Mouse (Mus musculus) MEL (cell line): ENCODE measurements at regions not wholly inside any gene's neighbourhood (a gene's known extent, or its start where the extent isn't known, plus 50 kb on each side); places are given as distances from the start of the nearest gene placed in this dataset.

ENCODE experiments used
- DNase-seq: peaks from one replicate; pipeline ENCODE4 v3.0.0; 2011; ENCODE audit warnings: low read depth, low spot score
- H3K27ac ChIP-seq: 2 replicates; pipeline ENCODE4 v1.5.1; 2012; ENCODE audit warnings: low read depth, mild to moderate bottlenecking, control low read depth, low read length, moderate library complexity; ENCODE audit not compliant: control insufficient read depth
- H3K27me3 ChIP-seq, 2 experiments: fragments of 150-350 bp in 1 of 2; sonication (generic) in 1 of 2; 2 replicates each; pipeline ENCODE4 v1.6.1; 2012; ENCODE audit warnings: low read length in 2 of 2, mild to moderate bottlenecking in 2 of 2, improper control_type of control experiment in 1 of 2, moderate library complexity in 1 of 2; ENCODE audit not compliant: insufficient read depth in 2 of 2, control insufficient read depth in 1 of 2
- H3K36me3 ChIP-seq, 2 experiments: 2 replicates each; pipeline ENCODE4 v1.6.1; 2012 to 2014; ENCODE audit warnings: low read length in 2 of 2, improper control_type of control experiment in 1 of 2, inconsistent platforms in 1 of 2, mild to moderate bottlenecking in 1 of 2; ENCODE audit not compliant: insufficient read depth in 2 of 2, control insufficient read depth in 1 of 2
- H3K4me1 ChIP-seq, 2 experiments: fragments of 150-350 bp in 1 of 2; sonication (generic) in 1 of 2; 2 replicates each; pipeline ENCODE4 v1.6.1; 2012; ENCODE audit warnings: low read length in 2 of 2, improper control_type of control experiment in 1 of 2, mild to moderate bottlenecking in 1 of 2; ENCODE audit not compliant: insufficient read depth in 2 of 2, control insufficient read depth in 1 of 2
- H3K4me3 ChIP-seq, 2 experiments: fragments of 150-350 bp in 1 of 2; sonication (generic) in 1 of 2; 2 replicates each; pipeline ENCODE4 v1.5.1; 2012; ENCODE audit warnings: low read depth in 2 of 2, low read length in 2 of 2, mild to moderate bottlenecking in 2 of 2, moderate library complexity in 2 of 2, control low read depth in 1 of 2, improper control_type of control experiment in 1 of 2; ENCODE audit not compliant: control insufficient read depth in 1 of 2, insufficient read depth in 1 of 2
- H3K79me2 ChIP-seq: 2 replicates; pipeline ENCODE4 v1.6.1; 2012; ENCODE audit warnings: mild to moderate bottlenecking, low read length, moderate library complexity; ENCODE audit not compliant: control insufficient read depth, poor library complexity, insufficient read depth
- H3K9ac ChIP-seq: 2 replicates; pipeline ENCODE4 v1.6.1; 2012; ENCODE audit warnings: low read depth, mild to moderate bottlenecking, control low read depth, low read length, moderate library complexity; ENCODE audit not compliant: control insufficient read depth, poor library complexity, severe bottlenecking
- H3K9me3 ChIP-seq: fragments of 150-350 bp; sonication (generic); replicated peaks from 2 replicates; pipeline ENCODE4 v1.6.1; 2012; ENCODE audit warnings: mild to moderate bottlenecking, low read length, improper control_type of control experiment, moderate library complexity; ENCODE audit not compliant: insufficient read depth
- BHLHE40 ChIP-seq: IDR thresholded peaks from 2 replicates; pipeline ENCODE4 v1.6.1; 2012; ENCODE audit warnings: low read depth, mild to moderate bottlenecking, inconsistent platforms, low read length, improper control_type of control experiment, borderline replicate concordance
- CHD1 ChIP-seq: IDR thresholded peaks from 2 replicates; pipeline ENCODE4 v1.6.1; 2012; ENCODE audit warnings: low read depth, mild to moderate bottlenecking, inconsistent platforms, low read length, improper control_type of control experiment
- CTCF ChIP-seq, 3 experiments: IDR thresholded peaks in 2 of 3; conservative IDR thresholded peaks in 1 of 3; 2 replicates each; pipeline ENCODE4 v1.5.1; 2011 to 2012; ENCODE audit warnings: low read length in 3 of 3, low read depth in 2 of 3, mild to moderate bottlenecking in 2 of 3, improper control_type of control experiment in 1 of 3, inconsistent platforms in 1 of 3, mixed read lengths in 1 of 3, moderate library complexity in 1 of 3; ENCODE audit not compliant: control insufficient read depth in 1 of 3, insufficient read depth in 1 of 3, poor library complexity in 1 of 3, severe bottlenecking in 1 of 3
- ELF1 ChIP-seq: IDR thresholded peaks from 2 replicates; pipeline ENCODE4 v1.6.1; 2014; ENCODE audit warnings: low read depth, mild to moderate bottlenecking, inconsistent platforms, low read length, improper control_type of control experiment, moderate library complexity
- EP300 ChIP-seq, 2 experiments: IDR thresholded peaks; 2 replicates each; pipeline ENCODE4 v1.6.1; 2011; ENCODE audit warnings: improper control_type of control experiment in 2 of 2, low read length in 2 of 2, low read depth in 1 of 2, mild to moderate bottlenecking in 1 of 2
- ETS1 ChIP-seq: IDR thresholded peaks from 2 replicates; pipeline ENCODE4 v1.6.1; 2012; ENCODE audit warnings: low read depth, mild to moderate bottlenecking, inconsistent platforms, low read length, improper control_type of control experiment, moderate library complexity
- GABPA ChIP-seq: IDR thresholded peaks from 2 replicates; pipeline ENCODE4 v1.6.1; 2012; ENCODE audit warnings: low read depth, mild to moderate bottlenecking, inconsistent platforms, low read length, improper control_type of control experiment, moderate library complexity
- GATA1 ChIP-seq: IDR thresholded peaks from 2 replicates; pipeline ENCODE4 v1.6.1; 2011; ENCODE audit warnings: low read depth, low read length, improper control_type of control experiment
- JUND ChIP-seq: IDR thresholded peaks from 2 replicates; pipeline ENCODE4 v1.6.1; 2011; ENCODE audit warnings: low read depth, mild to moderate bottlenecking, improper control_type of control experiment, low read length
- KAT2A ChIP-seq: conservative IDR thresholded peaks from 2 replicates; pipeline ENCODE4 v1.6.1; 2012; ENCODE audit warnings: low read depth, low read length, improper control_type of control experiment, inconsistent platforms
- MAX ChIP-seq: IDR thresholded peaks from 2 replicates; pipeline ENCODE4 v1.6.1; 2011; ENCODE audit warnings: low read length, improper control_type of control experiment
- MAZ ChIP-seq: IDR thresholded peaks from 2 replicates; pipeline ENCODE4 v1.6.1; 2012; ENCODE audit warnings: low read depth, mild to moderate bottlenecking, inconsistent platforms, low read length, improper control_type of control experiment
- MYB ChIP-seq: IDR thresholded peaks from 2 replicates; pipeline ENCODE4 v1.6.1; 2011; ENCODE audit warnings: mild to moderate bottlenecking, low read depth, low read length, improper control_type of control experiment
- MYC ChIP-seq: IDR thresholded peaks from 2 replicates; pipeline ENCODE4 v1.6.1; 2011; ENCODE audit warnings: low read depth, mild to moderate bottlenecking, low read length, improper control_type of control experiment, moderate library complexity
- POLR2A ChIP-seq, 2 experiments: IDR thresholded peaks; 2 replicates each; pipeline ENCODE4 v1.6.1; 2011 to 2012; ENCODE audit warnings: low read length in 2 of 2, mild to moderate bottlenecking in 2 of 2, control low read depth in 1 of 2, improper control_type of control experiment in 1 of 2, low read depth in 1 of 2, moderate library complexity in 1 of 2; ENCODE audit not compliant: control insufficient read depth in 1 of 2, insufficient read depth in 1 of 2, poor library complexity in 1 of 2
- POLR2AphosphoS2 ChIP-seq: IDR thresholded peaks from 2 replicates; pipeline ENCODE4 v1.6.1; 2011; ENCODE audit warnings: low read length, improper control_type of control experiment
- RCOR1 ChIP-seq: IDR thresholded peaks from 2 replicates; pipeline ENCODE4 v1.6.1; 2012; ENCODE audit warnings: low read depth, mild to moderate bottlenecking, inconsistent platforms, low read length, improper control_type of control experiment
- TAL1 ChIP-seq: IDR thresholded peaks from 2 replicates; pipeline ENCODE4 v1.6.1; 2012; ENCODE audit warnings: mild to moderate bottlenecking, inconsistent platforms, low read length, moderate library complexity, mixed read lengths
- TBP ChIP-seq: IDR thresholded peaks from 2 replicates; pipeline ENCODE4 v1.8.0; 2011; ENCODE audit warnings: low read depth, low read length, improper control_type of control experiment
- TCF12 ChIP-seq: IDR thresholded peaks from 2 replicates; pipeline ENCODE4 v1.6.1; 2014; ENCODE audit warnings: low read depth, mild to moderate bottlenecking, inconsistent platforms, low read length, improper control_type of control experiment, moderate library complexity
- USF1 ChIP-seq: IDR thresholded peaks from 2 replicates; pipeline ENCODE4 v1.6.1; 2014; ENCODE audit warnings: low read depth, mild to moderate bottlenecking, inconsistent platforms, low read length, improper control_type of control experiment, moderate library complexity
- ZKSCAN1 ChIP-seq: IDR thresholded peaks from 2 replicates; pipeline ENCODE4 v1.6.1; 2012; ENCODE audit warnings: low read depth, mild to moderate bottlenecking, inconsistent platforms, low read length, improper control_type of control experiment, moderate library complexity
- ZMIZ1 ChIP-seq: IDR thresholded peaks from 2 replicates; pipeline ENCODE4 v1.6.1; 2012; ENCODE audit warnings: low read depth, mild to moderate bottlenecking, inconsistent platforms, low read length, improper control_type of control experiment, moderate library complexity
- ZNF384 ChIP-seq: IDR thresholded peaks from 2 replicates; pipeline ENCODE4 v1.6.1; 2012; ENCODE audit warnings: low read depth, mild to moderate bottlenecking, inconsistent platforms, low read length, improper control_type of control experiment

DNA sequence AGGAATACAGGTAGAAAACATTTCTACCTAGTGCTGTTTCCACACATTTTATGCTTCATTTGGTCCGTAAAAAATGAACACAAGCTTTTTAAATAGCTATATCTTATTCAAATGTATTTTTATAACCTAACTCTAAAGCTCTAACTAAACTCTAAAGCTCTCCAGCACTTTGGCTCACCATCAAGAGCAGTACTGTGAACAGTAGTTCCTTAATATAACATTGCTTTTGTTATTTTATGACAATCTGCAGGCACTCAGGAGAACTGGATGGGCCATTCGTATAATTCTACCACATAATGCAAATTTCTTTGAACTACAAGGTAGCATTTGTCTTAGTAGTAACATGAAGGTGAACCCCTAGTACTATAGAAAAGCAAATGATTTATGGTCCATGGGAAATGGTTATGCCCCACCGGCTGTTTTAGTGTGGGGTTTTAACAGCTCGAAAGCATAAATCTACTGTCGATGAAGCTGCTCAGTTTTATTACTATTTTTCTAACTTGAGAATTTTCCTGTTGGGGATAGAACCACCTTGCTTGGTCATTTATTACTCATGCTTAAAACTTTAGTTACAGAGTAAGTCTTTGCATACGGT, 267.8 kb downstream of the Pcdh10 start:
- H3K9ac ChIP-seq = no peak overlapping the region
- H3K36me3 ChIP-seq = no peaks in the 10 kb centered on the region
- no peaks in the 10 kb centered on the region for H3K9me3 ChIP-seq
- H3K79me2 ChIP-seq = no peaks in the 10 kb centered on the region
- no peaks in the 10 kb centered on the region for H3K4me1 ChIP-seq
- TF ChIP-seq ZKSCAN1 (no peak), EP300 (IDR thresholded peaks at IDR 0.05; ENCODE audit: low read depth in 1 of 2, low read length in 2 of 2) (no peak), ELF1 (no peak), USF1 (no peak), MAZ (no peak), MYB (no peak), CTCF (IDR thresholded peaks at IDR 0.05 in 2 of 3, conservative IDR thresholded peaks at IDR 0.05 in 1 of 3; ENCODE audit: control insufficient read depth in 1 of 3, insufficient read depth in 1 of 3, low read depth in 2 of 3, low read length in 3 of 3, poor library complexity in 1 of 3, severe bottlenecking in 1 of 3) (no peak), CHD1 (no peak), JUND (no peak), MYC (no peak), BHLHE40 (no peak), RCOR1 (no peak), KAT2A (no peak), TCF12 (no peak), MAX (no peak), TAL1 (no peak), POLR2A (IDR thresholded peaks at IDR 0.05; ENCODE audit: control insufficient read depth in 1 of 2, insufficient read depth in 1 of 2, low read depth in 1 of 2, low read length in 2 of 2, poor library complexity in 1 of 2) (no peak)
- TF ChIP-seq, all 39 proteins: peak for 0
- Histone ChIP-seq H3K27me3 (no peaks in the 10 kb centered on the region), H3K4me3 (no peak overlapping the region), H3K27ac (no peak overlapping the region)
- no peak for DNase-seq

GRCm38 (mm10) chr3:45649361-45649760, 271.2 kb downstream of the Pcdh10 start:
- Histone ChIP-seq H3K27ac (no peak overlapping the region), H3K36me3 (no peaks in the 10 kb centered on the region), H3K4me3 (no peak overlapping the region), H3K4me1 (no peaks in the 10 kb centered on the region), H3K9me3 (no peaks in the 10 kb centered on the region), H3K79me2 (no peaks in the 10 kb centered on the region), H3K9ac (no peak overlapping the region), H3K27me3 (no peaks in the 10 kb centered on the region)
- TF ChIP-seq GABPA (no peak), ZMIZ1 (no peak), ZNF384 (no peak), RCOR1 (no peak), CTCF (IDR thresholded peaks at IDR 0.05 in 2 of 3, conservative IDR thresholded peaks at IDR 0.05 in 1 of 3; ENCODE audit: control insufficient read depth in 1 of 3, insufficient read depth in 1 of 3, low read depth in 2 of 3, low read length in 3 of 3, poor library complexity in 1 of 3, severe bottlenecking in 1 of 3) (no peak), ZKSCAN1 (no peak), ELF1 (no peak), GATA1 (no peak), ETS1 (no peak), MAX (no peak), POLR2AphosphoS2 (no peak), TCF12 (no peak), TBP (no peak), USF1 (no peak), MYB (no peak)
- DNase-seq = no peak
